Mouse (Mus musculus) stomach, postnatal 0 days (tissue): ENCODE measurements around the gene Armh2.

Experiments used
- CTCF ChIP-seq: IDR thresholded peaks from 2 replicates; pipeline ENCODE4 v1.5.1; 2016; ENCODE audit warnings: antibody characterized with exemption, low read depth, mild to moderate bottlenecking, moderate library complexity
- EP300 ChIP-seq: optimal IDR thresholded peaks from 2 replicates; pipeline ENCODE3; 2016; ENCODE audit warnings: antibody characterized with exemption

- TF ChIP-seq CTCF (no peak), EP300 (no peak)
Measured at GRCm38 (mm10) chr13:24792411-24793045, 51.5 kb downstream of the Armh2 start.
